Mouse (Mus musculus) natural killer cell, adult 2 months (primary cell): ENCODE measurements around the gene Dhcr24.

Source experiments
- DNase-seq, 2 experiments: peaks; one replicate each; pipeline ENCODE4 v3.0.0; 2022; ENCODE audit warnings: low spot score in 2 of 2

The Dhcr24 gene

DNA sequence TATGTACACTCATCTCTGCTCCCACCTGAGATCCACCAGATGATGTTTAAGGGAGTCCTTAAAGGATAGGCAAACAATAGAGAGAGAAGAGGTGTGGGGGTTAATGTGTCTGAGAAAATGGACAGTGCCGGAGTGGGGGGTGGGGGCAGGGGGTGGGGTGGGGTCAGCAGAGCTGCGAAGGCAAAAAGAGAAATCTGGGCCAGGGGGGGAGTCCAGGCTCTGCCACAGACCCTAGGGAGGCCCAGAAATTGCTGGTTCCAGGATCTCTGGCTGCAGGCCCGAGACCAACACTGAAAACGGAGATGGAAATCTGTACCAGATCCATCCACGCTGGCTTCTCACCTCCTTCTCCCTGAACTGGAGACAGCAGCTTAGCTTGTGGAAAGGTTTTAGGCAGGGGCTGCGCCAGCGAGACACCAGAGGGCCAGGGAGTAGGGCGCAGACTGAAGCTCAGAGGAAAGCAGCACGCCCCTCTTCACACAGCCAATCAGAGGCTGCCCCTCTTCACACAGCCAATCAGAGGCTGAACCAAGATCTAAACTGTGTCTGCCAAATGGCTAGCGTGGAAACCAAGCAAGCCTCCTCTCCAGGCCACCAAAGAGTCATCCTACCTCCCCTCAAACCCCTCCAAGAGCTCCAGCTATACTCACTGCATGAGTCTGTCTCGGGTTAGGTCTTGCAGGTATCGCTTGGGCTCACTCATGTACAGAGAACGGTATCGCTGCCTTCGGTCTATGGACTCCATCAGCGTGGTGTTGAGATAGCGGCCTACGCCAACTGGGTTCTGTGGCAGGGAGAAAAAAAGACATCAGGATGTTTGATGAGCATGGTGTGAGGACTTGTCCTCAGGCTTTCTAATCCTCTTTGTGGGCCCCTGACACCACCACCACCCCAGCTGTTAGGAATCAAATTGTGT, 46.1 kb downstream of the Dhcr24 start:
- no peak for DNase-seq

GRCm38 (mm10) chr4:106607905-106608304, 47.1 kb downstream of the Dhcr24 start:
- DNase-seq: no peak

DNA sequence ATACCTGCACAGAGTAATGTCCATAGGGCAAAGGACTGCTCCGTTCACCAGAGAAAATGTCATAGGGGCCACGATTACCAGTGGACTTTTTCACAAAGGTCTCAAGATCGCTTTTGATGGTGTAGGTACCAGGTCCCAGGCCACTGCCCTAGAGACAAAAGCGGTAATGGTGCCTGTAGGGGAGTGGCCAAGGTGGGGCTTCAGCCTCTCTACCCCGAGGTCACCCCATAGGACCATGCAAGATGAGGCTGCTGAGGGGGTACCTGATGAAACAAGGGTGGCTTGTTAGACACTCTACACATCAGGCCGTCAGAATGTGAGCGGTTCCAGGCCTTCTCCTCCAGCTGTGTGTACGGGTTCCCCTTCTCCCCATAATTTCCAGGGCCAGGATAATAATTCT, 52.3 kb downstream of the Dhcr24 start:
- no peak for DNase-seq

- no peak for DNase-seq
These were observed 52.7 kb downstream of the Dhcr24 start for GRCm38 (mm10) chr4:106613560-106613959.

- peak in 1 of 2 experiments; percentile 42 for DNase-seq
These were observed 53.5 kb downstream of the Dhcr24 start for GRCm38 (mm10) chr4:106614180-106614797.

DNA sequence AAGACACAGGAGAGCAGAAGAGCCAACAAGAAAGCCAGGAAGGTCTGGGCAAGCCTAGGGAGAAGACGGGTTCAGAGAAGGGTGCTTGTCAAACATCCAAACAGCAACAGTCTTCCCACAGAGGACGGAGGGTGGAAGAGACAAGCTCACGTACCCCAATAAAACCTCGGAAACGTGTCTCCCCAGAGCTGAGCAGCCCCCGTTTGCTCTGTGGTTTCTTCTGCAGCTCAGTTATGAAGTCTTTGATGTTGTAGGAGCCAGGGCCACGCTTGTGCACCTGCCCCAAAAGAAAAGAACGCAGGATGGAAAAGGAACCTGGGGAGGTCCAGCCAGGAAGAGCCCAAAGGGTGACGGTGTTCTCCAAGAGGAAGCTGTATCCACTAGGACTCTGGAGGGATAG, 54.0 kb downstream of the Dhcr24 start:
- no peak for DNase-seq

DNA sequence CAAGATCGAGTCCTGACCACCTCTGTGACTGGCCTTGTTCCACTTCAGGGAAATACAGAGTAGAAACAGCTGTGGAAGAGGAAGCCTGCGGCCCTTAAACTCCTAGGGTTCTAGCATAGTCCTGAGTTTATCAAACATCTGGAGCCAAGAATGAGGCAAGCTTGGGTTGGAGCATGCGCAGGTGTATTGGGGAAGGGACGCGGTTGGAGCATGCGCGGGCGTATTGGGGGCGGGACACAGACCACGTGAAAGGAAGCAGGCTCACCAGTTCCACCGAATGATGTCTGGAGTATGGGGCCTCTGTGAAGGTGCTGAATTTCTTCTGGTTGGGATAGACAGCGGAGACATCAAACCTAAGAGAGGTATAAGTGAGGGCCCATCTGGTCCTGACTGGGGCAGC, 54.8 kb downstream of the Dhcr24 start:
- DNase-seq: no peak

GRCm38 (mm10) chr4:106617056-106617455, 56.2 kb downstream of the Dhcr24 start, which contains the start of gene Lexm:
Gene Lexm (minus strand): TSS chr4:106617241.
- no peak for DNase-seq

DNA sequence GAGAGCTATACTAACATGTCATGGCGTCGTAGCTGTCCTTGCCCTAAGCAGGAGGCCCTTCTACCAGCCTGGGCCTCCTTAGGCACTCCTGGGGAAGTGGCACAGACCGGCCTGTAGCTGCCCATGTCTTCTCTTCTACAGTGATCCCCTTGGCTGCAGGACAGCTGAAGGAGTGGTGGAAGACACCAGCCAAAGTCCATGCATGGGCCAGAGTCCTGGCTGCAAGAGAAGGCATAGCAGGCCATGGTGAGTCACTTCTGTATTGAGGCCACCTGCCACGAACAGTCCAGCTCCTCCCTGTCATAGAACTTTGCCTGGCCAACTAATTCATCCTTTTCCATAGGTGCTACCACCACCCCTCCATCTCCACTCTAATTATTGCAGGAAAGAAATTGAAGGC, 58.1 kb downstream of the Dhcr24 start:
- DNase-seq: no peak

DNA sequence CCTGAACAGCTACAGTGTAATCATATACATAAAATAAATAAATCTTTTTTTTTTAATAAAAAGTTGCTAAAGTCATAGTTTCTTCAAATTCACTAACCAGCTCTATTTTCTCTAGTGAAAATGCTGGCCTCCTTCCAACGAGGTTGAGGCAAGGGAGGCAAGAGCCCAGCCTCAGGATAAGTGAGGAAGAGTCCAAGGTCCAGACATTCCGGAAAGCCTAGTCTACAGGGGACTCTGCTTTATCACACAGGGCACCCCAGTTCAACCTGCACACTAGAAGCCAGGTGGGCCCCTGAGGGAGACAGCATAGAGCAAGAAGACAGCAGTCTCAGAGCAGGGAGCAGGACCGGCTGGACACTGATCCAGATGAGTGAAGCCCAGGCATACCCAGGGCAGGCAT, 60.6 kb downstream of the Dhcr24 start:
- DNase-seq: no peak

DNA sequence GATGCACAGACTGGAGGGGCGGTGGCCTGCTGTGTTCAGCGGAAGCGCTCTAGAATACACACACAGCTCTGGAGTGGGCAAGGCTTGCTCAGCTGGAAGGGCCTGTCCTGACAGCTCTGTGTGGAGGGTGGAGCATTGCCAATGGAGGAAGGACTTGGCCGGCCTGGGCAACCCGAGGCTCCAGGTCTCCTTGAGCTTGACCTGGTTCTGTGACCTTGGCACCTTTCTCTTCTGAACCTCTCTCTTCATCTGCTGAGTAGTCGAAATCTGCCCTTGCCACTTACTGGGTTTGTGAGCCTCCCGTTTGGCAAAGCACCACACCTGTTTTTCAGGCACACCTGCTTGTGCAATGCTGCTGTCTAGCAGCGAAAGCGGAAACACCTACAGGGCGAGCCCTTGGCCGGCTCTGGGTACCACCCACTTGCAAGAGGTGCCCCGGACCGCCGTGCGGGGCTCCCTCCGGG, 61.2 kb downstream of the Dhcr24 start, which contains the start of gene Ttc22:
TSS of gene Ttc22 (plus strand) at position 403 of the 464 bp plus-strand sequence.
- DNase-seq: no peak

DNA sequence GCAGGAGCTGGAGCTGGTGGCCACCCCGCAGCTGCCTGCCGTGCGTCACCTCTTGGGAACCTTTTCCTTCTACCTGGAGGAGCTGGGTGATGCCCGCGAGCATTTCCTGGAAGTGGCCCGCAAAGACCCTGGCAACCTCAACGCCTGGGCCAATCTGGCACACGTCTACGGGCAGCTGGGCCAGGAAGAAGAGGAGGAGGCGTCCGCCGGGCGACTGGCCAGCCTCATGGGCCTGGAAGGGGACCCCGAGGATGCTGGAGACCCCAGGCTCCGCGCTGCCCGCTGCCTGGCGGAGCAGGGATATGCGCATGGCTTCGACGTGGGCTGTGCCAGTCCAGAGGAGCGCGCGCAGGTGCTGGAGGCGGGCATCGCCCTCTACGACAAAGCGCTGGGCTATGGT, 61.9 kb downstream of the Dhcr24 start:
- no peak for DNase-seq

- no peak for DNase-seq
These were observed 63.4 kb downstream of the Dhcr24 start for GRCm38 (mm10) chr4:106624271-106624670.

GRCm38 (mm10) chr4:106627809-106628208, 67.0 kb downstream of the Dhcr24 start:
- DNase-seq: no peak

GRCm38 (mm10) chr4:106628650-106629360, 68.0 kb downstream of the Dhcr24 start:
- DNase-seq: no peak

DNA sequence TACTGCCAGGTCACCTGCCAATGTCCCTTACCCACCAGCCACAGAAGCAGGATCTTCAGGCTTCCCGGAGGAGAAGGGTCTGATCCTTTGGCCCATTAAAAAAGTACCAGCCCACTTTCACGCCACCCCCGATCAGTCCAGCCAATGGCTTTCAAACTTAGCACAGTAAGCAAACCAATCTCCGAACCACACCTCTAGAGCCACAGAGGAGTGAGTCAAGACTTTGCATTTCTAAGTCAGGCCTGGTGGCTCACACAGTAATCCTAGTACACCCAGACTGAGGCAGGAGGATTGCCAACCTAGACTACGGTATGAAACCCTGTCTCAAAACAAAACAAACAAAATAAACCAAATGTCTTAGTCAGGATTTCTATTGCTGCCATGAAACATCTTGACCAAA, 68.5 kb downstream of the Dhcr24 start:
- DNase-seq: no peak

DNA sequence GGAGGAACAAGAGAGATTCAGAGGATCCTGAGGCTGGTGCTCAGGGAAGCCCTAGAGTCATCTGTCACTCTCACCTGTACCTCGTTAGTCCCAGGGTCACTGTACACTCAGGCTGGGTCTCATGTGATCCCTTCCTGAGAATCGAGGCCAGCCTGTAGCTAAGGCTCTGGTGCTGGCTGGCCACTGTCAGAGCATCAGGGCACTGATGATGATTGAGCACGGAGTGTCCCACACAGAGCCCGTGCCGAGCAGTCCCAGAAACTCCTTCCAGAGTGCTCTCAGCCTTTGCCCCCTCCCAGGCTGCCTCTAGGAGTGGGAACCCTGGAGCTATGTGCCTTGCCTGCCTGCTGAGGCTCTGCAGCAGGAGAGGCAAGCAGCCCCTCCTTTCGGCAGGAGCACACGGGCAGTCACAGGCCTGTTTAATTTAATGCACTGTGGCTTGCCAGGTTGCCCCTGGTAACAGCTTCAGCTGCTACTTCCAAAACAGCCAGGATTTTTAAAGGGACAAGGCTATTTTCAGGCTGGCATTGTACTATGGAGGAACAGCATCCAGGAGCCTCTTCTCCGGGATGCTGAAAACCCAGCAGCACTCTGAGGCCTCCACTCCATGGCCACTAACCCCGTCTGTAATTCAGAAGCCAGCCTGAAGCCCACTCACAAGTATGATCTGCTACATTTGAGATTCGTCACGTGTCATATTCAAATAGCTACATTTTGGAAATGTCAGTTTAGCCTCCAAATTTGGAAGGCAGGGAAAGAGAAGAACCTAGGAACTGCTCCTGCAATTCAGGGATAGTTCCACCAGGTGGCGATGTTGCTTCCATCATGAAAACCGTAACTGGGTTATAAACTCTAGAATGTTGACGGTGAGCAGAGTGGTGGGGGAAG, 69.7 kb downstream of the Dhcr24 start:
- DNase-seq: peak; percentile 22 to 45

- no peak for DNase-seq
These were observed 71.5 kb downstream of the Dhcr24 start for GRCm38 (mm10) chr4:106632313-106632712.

GRCm38 (mm10) chr4:106633281-106634085, 72.6 kb downstream of the Dhcr24 start:
- no peak for DNase-seq

DNA sequence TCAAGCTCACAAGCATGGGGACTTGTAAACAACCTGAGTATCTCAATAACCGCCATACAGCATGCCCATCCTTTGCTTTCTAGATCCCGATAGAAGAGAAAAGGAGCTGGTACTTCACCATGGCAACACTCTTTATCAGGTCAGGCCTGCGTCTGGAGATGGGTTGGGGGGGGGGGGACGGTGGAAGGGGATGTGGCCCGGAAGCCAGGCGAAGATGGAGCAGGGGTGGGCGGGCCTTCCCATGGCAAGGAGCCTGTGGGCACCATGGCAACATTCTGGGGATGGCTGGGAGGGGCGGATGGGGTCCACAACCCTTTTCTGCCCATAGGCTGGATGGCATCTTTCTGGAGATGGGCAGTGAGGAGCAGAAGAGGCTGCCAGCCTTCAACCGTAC, 73.2 kb downstream of the Dhcr24 start:
- DNase-seq: no peak
